Mouse (Mus musculus) stomach, postnatal 0 days (tissue): ENCODE results near the gene Nthl1.

ENCODE experiments used
- CTCF ChIP-seq: IDR thresholded peaks from 2 replicates; pipeline ENCODE4 v1.5.1; 2016; ENCODE audit warnings: antibody characterized with exemption, low read depth, mild to moderate bottlenecking, moderate library complexity
- EP300 ChIP-seq: optimal IDR thresholded peaks from 2 replicates; pipeline ENCODE3; 2016; ENCODE audit warnings: antibody characterized with exemption

DNA sequence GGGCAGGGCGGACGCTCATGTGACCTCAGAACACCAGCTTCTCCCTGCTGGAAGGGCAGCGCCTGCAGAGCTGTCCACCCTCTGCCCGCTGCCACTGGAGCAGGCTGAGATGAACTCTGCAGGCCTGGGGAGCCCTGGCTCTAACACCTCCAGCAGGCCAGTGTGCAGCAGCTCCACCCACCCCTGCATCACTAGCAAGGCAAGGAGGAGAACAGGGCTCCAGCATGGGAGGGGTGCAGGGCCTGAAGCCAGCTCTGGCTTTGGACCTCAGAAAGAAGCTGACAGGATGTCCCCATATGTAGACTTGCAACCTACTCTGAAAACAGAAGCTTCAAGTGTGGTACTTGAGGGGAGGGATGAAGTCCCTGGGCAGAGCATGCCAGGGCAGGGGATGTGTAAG is 32.0 kb upstream of the Nthl1 start:
- TF ChIP-seq CTCF (no peak), EP300 (no peak)
